Mouse (Mus musculus): ENCODE results near the gene Filip1.

GRCm38 (mm10) chr9:79919750-79920539 is 92.7 kb downstream of the Filip1 start:
- TF ChIP-seq CTCF (IDR thresholded peaks at IDR 0.05 in 2 of 3, conservative IDR thresholded peaks at IDR 0.05 in 1 of 3; ENCODE audit: control insufficient read depth in 1 of 3, insufficient read depth in 1 of 3, low read depth in 2 of 3, low read length in 3 of 3, poor library complexity in 1 of 3, severe bottlenecking in 1 of 3) (no peak), MYB (IDR thresholded peaks at IDR 0.05; ENCODE audit: low read depth, low read length) (no peak)

All from MEL (cell line).